Mouse (Mus musculus) Muller cell, postnatal 12 days (primary cell): ENCODE data around the gene Tcaim.
"Not testable (repeated sequence)": the region's sequence is repeated elsewhere in the genome, so short reads cannot be mapped to it uniquely, and the experiment has no call there.

Experiments used
- DNase-seq: peaks from one replicate; pipeline ENCODE4 v3.0.0-alpha.2; 2015; ENCODE audit errors: inconsistent ontology term

The Tcaim gene

GRCm38 (mm10) chr9:122854526-122854925 is 49.2 kb downstream of the Tcaim start:
- DNase-seq = no peak

- DNase-seq = not testable (repeated sequence)
These were observed 49.8 kb downstream of the Tcaim start for GRCm38 (mm10) chr9:122855141-122855540.

- no peak for DNase-seq
These were observed 50.3 kb downstream of the Tcaim start for GRCm38 (mm10) chr9:122855617-122856016.

GRCm38 (mm10) chr9:122856716-122857115 is 51.4 kb downstream of the Tcaim start:
- no peak for DNase-seq

GRCm38 (mm10) chr9:122860752-122861151 is 55.4 kb downstream of the Tcaim start:
- no peak for DNase-seq

GRCm38 (mm10) chr9:122863731-122864130 is 58.4 kb downstream of the Tcaim start:
- DNase-seq = no peak

- DNase-seq = no peak
These were observed 59.5 kb downstream of the Tcaim start for GRCm38 (mm10) chr9:122864848-122865247.

- peak; percentile 93 for DNase-seq
These were observed 60.4 kb downstream of the Tcaim start, which contains the start of gene Zfp445 for GRCm38 (mm10) chr9:122865697-122866166. TSS of gene Zfp445 (minus strand) at chr9:122866006.

GRCm38 (mm10) chr9:122866192-122866591 is 60.9 kb downstream of the Tcaim start:
- DNase-seq = no peak

GRCm38 (mm10) chr9:122872595-122872994 is 67.3 kb downstream of the Tcaim start:
- no peak for DNase-seq

- DNase-seq = peak; percentile 22
These were observed 69.3 kb downstream of the Tcaim start for GRCm38 (mm10) chr9:122874653-122875052.

- DNase-seq = peak; percentile 19
These were observed 69.8 kb downstream of the Tcaim start for GRCm38 (mm10) chr9:122875145-122875544.

GRCm38 (mm10) chr9:122885385-122885784 is 80.0 kb downstream of the Tcaim start, which contains the start of gene Zkscan7:
TSS of gene Zkscan7 (plus strand) at chr9:122885685.
- DNase-seq = no peak
